Mouse (Mus musculus): ENCODE data around the gene Vmn2r109. TPM values are rescaled to one million over a fixed set of nuclear protein-coding genes. Genes with fewer than 3 reads are reported as not detected.
"Not testable (repeated sequence)": the region's sequence is repeated elsewhere in the genome, so short reads cannot be mapped to it uniquely, and the experiment has no call there.

Vmn2r109 gene
- not detected for total RNA-seq (2021)
- long read RNA-seq, experiment 1: 0 reads
- long read RNA-seq, experiment 2: 0 reads

DNA sequence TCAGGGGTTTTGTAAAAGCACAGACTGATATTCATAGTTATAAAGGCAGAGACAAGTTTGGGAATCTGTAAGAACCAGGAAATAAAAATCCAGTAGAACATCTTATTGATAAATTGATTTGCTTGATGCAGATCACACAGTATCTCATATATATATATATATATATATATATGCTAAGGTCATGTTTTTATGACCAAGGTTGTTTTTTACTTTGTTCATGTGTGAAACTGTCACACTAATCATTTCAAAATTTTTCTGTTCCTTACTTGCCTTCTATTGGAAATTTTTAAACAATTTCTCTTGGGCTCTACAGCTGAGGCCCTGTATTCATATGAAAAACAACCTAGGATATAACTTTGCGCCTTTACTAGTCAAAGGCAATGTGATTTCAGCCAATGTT is at the start of gene Vmn2r109:
Gene Vmn2r109, minus strand, starts transcription at position 101 of the 400 bp plus-strand sequence.
- no peak for DNase-seq (ENCODE audit: low spot score in 2 of 2)

DNA sequence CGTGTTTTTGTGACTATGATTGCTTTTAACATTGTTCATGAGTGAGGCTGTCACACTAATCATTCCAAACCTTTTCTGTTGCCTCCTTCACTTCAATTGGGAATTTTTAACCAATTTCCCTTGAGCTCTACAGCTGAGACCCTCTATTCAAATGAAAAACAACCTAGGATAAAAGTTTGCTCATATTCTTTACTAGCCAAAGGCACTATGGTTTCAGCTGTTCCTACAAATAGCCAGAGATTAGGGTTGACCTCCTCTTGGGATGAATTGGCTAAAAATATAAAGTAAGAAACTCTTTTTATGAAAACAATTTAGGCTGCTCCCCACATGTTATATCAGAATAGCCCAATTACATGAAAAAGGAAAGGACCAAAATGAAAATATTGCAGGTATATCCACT is 31.8 kb upstream of the Vmn2r109 start, which contains the start of gene Vmn2r110:
Gene Vmn2r110, minus strand, starts transcription at position 101 of the 400 bp plus-strand sequence.
- DNase-seq (ENCODE audit: low spot score in 2 of 2): no peak

DNA sequence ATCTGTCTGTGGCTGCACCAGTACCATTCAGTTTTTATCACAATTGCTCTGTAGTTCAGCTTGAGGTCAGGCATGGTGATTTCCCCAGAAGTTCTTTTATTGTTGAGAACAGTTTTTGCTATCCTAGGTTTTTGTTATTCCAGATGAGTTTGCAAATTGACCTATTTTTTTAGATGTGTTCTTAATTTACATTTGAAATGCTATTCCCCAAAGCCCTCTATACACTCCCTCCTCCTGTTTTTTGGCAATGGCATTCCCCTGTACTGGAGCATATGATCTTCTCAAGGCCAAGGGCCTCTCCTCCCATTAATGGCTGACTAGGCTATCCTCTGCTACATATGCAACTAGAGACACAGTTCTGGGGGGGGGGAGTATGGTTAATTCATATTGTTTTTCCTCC is 56.3 kb downstream of the Vmn2r109 start:
- not testable (repeated sequence) for DNase-seq (ENCODE audit: low spot score in 2 of 2)

GRCm38 (mm10) chr17:20497858-20498257 is 66.7 kb downstream of the Vmn2r109 start, which contains the start of gene Vmn1r225:
Gene Vmn1r225 (plus strand): TSS chr17:20498158.
- DNase-seq (ENCODE audit: low spot score in 2 of 2): no peak

Other genes starting within 250 kb of the Vmn2r109 start
- not detected for gene Vmn2r107, start 219.5 kb downstream of the Vmn2r109 start, total RNA-seq (2021)
- not detected for gene Vmn1r224, start 150.6 kb downstream of the Vmn2r109 start, total RNA-seq (2021)
- not detected for gene Vmn2r108, start 83.4 kb downstream of the Vmn2r109 start, total RNA-seq (2021)
- not detected for gene Vmn1r225, start 66.6 kb downstream of the Vmn2r109 start, total RNA-seq (2021)
- not detected for gene Vmn2r110, start 31.7 kb upstream of the Vmn2r109 start, total RNA-seq (2021)
- not detected for gene Fpr-rs3, start 60.1 kb upstream of the Vmn2r109 start, total RNA-seq (2021)
- not detected for gene Vmn1r226, start 118.1 kb upstream of the Vmn2r109 start, total RNA-seq (2021)
- gene Vmn1r227, start 165.1 kb upstream of the Vmn2r109 start, total RNA-seq (2021): not detected
- not detected for gene Vmn1r228, start 221.4 kb upstream of the Vmn2r109 start, total RNA-seq (2021)
- under 1 TPM; 0.05 TPM for gene Vmn1r229, start 246.8 kb upstream of the Vmn2r109 start, total RNA-seq (2021)

All from left cerebral cortex, adult 18-20 months (tissue).